Mouse (Mus musculus) stomach, postnatal 0 days (tissue): Measurements from ENCODE around the gene Camk2g.

Experiments used
- CTCF ChIP-seq: IDR thresholded peaks from 2 replicates; pipeline ENCODE4 v1.5.1; 2016; ENCODE audit warnings: antibody characterized with exemption, low read depth, mild to moderate bottlenecking, moderate library complexity
- EP300 ChIP-seq: optimal IDR thresholded peaks from 2 replicates; pipeline ENCODE3; 2016; ENCODE audit warnings: antibody characterized with exemption

DNA sequence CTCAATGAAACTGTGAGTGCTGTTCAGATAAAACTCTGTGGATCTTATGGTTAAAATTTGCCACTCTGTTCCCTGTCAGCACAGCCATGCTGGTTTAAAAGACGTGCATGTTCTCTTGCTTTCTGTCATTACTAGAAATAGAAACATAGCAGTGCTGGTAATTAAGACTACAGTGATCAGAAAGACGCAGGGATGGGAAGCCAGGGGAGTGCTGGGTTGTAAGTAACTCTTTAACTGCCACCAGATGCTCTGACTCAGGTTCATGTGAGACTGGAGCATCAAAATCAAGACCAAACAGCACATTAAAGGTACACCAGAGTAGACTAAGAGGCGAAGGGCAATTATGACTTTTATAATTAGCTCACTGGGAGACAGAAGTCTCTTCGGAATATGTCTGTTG lies 45.5 kb downstream of the Camk2g start:
- no peak for TF ChIP-seq EP300
- no peak for TF ChIP-seq CTCF
